In the genomic region with DNA sequence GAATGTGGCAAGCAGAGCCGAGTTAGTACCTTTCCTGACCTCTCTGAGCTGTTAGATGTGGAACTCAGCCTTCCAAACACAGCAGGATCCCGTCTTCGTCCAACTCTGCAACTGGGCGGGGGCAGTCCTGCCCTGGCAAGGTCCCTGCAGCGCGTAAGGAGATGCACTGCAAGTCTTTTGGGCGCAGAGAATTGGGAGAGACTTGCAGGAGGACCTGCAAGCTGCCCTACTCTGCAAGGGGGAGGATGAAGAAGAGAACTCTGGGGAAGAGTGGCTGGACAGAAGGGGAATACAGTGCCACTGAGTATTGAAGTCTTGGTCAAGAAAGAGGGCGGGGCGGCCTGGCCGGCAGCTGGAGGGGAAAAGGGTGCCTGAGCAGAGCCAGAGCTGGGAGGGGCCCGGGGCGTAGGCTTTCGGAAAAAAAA, we compare ENCODE assay signal across 8 mouse cellular contexts. TPM values are rescaled to one million over a fixed set of nuclear protein-coding genes. Genes with fewer than 3 reads are reported as not detected.
DNase-seq lines count a peak whose midpoint lies in the region; ATAC-seq and TF ChIP-seq lines count a peak whose summit lies in the region.

No protein-coding gene starts in this region.

- ATAC-seq in granulocyte monocyte progenitor cell, adult 5-6 weeks (replicated peaks; ENCODE audit: poor library complexity, severe bottlenecking) = peak; percentile 31
- peak; percentile 25; the same call in 1 of the 2 replicates for ATAC-seq in intestine, postnatal 0 days
- ATAC-seq in lung, embryonic 15.5 days (ENCODE audit: borderline replicate concordance, extremely low read depth, low FRiP score, low TSS enrichment) = peak; percentile 76; the same call in 1 of the 2 replicates

- H3K4me3 ChIP-seq in left cerebral cortex, adult 2 months = peak overlapping the region; percentile 47
- peak overlapping the region; percentile 63 for H3K4me3 ChIP-seq in intestine, postnatal 0 days (ENCODE audit: low read depth, low read length)
- H3K4me3 ChIP-seq in lung, embryonic 15.5 days = peak overlapping the region; percentile 56

- no peak for TF ChIP-seq CTCF in left cerebral cortex, adult 2 months (IDR thresholded peaks at IDR 0.05)
- no peak for TF ChIP-seq CTCF in intestine, postnatal 0 days (IDR thresholded peaks at IDR 0.05; ENCODE audit: low read depth)

- under 1% methylated on average over 13 of the region's 13 CpGs for WGBS in intestine, postnatal 0 days
- WGBS in lung, embryonic 15.5 days = 2% methylated on average over 13 of the region's 13 CpGs

- H3K4me2 ChIP-seq in intestine, postnatal 0 days (replicated peaks; ENCODE audit: low read depth) = peak overlapping the region; percentile 90
- H3K4me2 ChIP-seq in lung, embryonic 15.5 days = peak overlapping the region; percentile 72

- H3K9me3 ChIP-seq in intestine, postnatal 0 days (ENCODE audit: control insufficient read depth) = no peaks in the 10 kb centered on the region
- H3K9me3 ChIP-seq in lung, embryonic 15.5 days = no peaks in the 10 kb centered on the region

- no peaks in the 10 kb centered on the region for H3K27me3 ChIP-seq in intestine, postnatal 0 days (replicated peaks; ENCODE audit: control insufficient read depth, insufficient read depth, low read length)
- no peaks in the 10 kb centered on the region for H3K27me3 ChIP-seq in lung, embryonic 15.5 days

- peak overlapping the region; percentile 56 for H3K9ac ChIP-seq in intestine, postnatal 0 days (ENCODE audit: low read depth, low read length)
- peak overlapping the region; percentile 51 for H3K9ac ChIP-seq in lung, embryonic 15.5 days

- intact Hi-C loops in left cerebral cortex, adult 2 months (cut with DNase I) = no loop called here
- intact Hi-C loops in left cerebral cortex, postnatal 14 days (cut with DNase I) = no loop called here

- H3K27ac ChIP-seq in left cerebral cortex, adult 2 months = peak overlapping the region; percentile 74
- peak overlapping the region; percentile 68 for H3K27ac ChIP-seq in intestine, postnatal 0 days (ENCODE audit: low read depth, low read length)
- peak overlapping the region; percentile 88 for H3K27ac ChIP-seq in lung, embryonic 15.5 days

- H3K36me3 ChIP-seq in intestine, postnatal 0 days (ENCODE audit: control insufficient read depth, insufficient read depth) = no peaks in the 10 kb centered on the region
- no peaks in the 10 kb centered on the region for H3K36me3 ChIP-seq in lung, embryonic 15.5 days

- no peak for DNase-seq in left cerebral cortex, adult 2 months (ENCODE audit: extremely low spot score in 1 of 2, low spot score in 2 of 2)
- DNase-seq in left cerebral cortex, postnatal 14 days (ENCODE audit: low spot score in 2 of 2) = no peak
- DNase-seq in cerebellum, postnatal 36 days = peak; percentile 4 to 8
- DNase-seq in ovary, postnatal 10 days (ENCODE audit: low spot score) = peak; percentile 35
- no peak for DNase-seq in right cerebral cortex, postnatal 25 days

- H3K4me1 ChIP-seq in intestine, postnatal 0 days (replicated peaks; ENCODE audit: control insufficient read depth, insufficient read depth, low read length) = no peaks in the 10 kb centered on the region
- H3K4me1 ChIP-seq in lung, embryonic 15.5 days = peaks cover 16% of the 10 kb centered on the region

RNA-seq across cellular contexts. Expression of a gene that starts 0.7 kb away (rescaled TPM):
- 1 to 10 TPM in 1 of 2 experiments, under 1 TPM in 1; 0.94 to 1.5 TPM for total RNA-seq in left cerebral cortex, adult 2 months (2021)
- total RNA-seq in left cerebral cortex, postnatal 14 days (2021) = 1 to 10 TPM; 1.4 to 3.1 TPM
- total RNA-seq in granulocyte monocyte progenitor cell, adult 5-6 weeks (2014; fragmentation: Nextera tagmentation) = 26.7 and 47.4 TPM in 2 replicates
- total RNA-seq in granulocyte monocyte progenitor cell, adult 5-6 weeks (2017) = 18.5 and 20.7 TPM in 2 replicates
- polyA plus RNA-seq in intestine, postnatal 0 days (2015; fragmentation: Nextera tagmentation; extraction: Ambion mirVana) = 9.2 TPM in 2 replicates
- 11.7 and 12.5 TPM in 2 replicates for polyA plus RNA-seq in lung, embryonic 15.5 days (2015; fragmentation: Nextera tagmentation; extraction: Ambion mirVana)

Comparison
In these comparisons a context has a peak if more than half of its experiments do, and no peak if none do; other contexts are left out.
1. DNase-seq: peak in cerebellum, postnatal 36 days (2 of 2) and ovary, postnatal 10 days (single experiment); none in left cerebral cortex, adult 2 months (0 of 2), left cerebral cortex, postnatal 14 days (0 of 2) and right cerebral cortex, postnatal 25 days (single experiment).
2. ATAC-seq: peak in every context shown above with its lines; median percentile 76 in lung, embryonic 15.5 days; 31 in granulocyte monocyte progenitor cell, adult 5-6 weeks; 25 in intestine, postnatal 0 days.
3. RNA of a gene that starts 0.7 kb away (total RNA-seq): 18.5 to 47.4 TPM in granulocyte monocyte progenitor cell, adult 5-6 weeks; 1.4 to 3.1 TPM in left cerebral cortex, postnatal 14 days and 0.94 to 1.5 TPM in left cerebral cortex, adult 2 months; every median in the first group is over 4 times any median in the second.
4. Peak in every context shown above with its lines, with median percentiles within 50 percentile points of each other: H3K27ac ChIP-seq and H3K4me3 ChIP-seq.